Mouse (Mus musculus): ENCODE data around the gene Tbc1d25.
A peak's percentile ranks its signal among the peaks of the same experiment; 100 is the strongest.

The Tbc1d25 gene

GRCm38 (mm10) chrX:8182871-8183540 is 7.0 kb upstream of the Tbc1d25 start:
- no peak for DNase-seq (ENCODE audit: extremely low spot score, low spot score)

- no peak for DNase-seq (ENCODE audit: extremely low spot score, low spot score)
Measured at GRCm38 (mm10) chrX:8179646-8180045, 3.7 kb upstream of the Tbc1d25 start.

GRCm38 (mm10) chrX:8178871-8179270 is 2.9 kb upstream of the Tbc1d25 start:
- no peak for DNase-seq (ENCODE audit: extremely low spot score, low spot score)

GRCm38 (mm10) chrX:8175169-8175503 is 845 bp downstream of the Tbc1d25 start:
- no peak for DNase-seq (ENCODE audit: extremely low spot score, low spot score)

GRCm38 (mm10) chrX:8167716-8168647 is 8.0 kb downstream of the Tbc1d25 start:
- DNase-seq (ENCODE audit: extremely low spot score, low spot score), result no peak

- DNase-seq (ENCODE audit: extremely low spot score, low spot score), result no peak
Measured at GRCm38 (mm10) chrX:8164471-8164870, 11.5 kb downstream of the Tbc1d25 start.

- no peak for DNase-seq (ENCODE audit: extremely low spot score, low spot score)
Measured at GRCm38 (mm10) chrX:8163076-8163475, 12.9 kb downstream of the Tbc1d25 start.

- peak; percentile 79 for DNase-seq (ENCODE audit: extremely low spot score, low spot score)
Measured at GRCm38 (mm10) chrX:8145153-8145991, 30.6 kb downstream of the Tbc1d25 start, which contains the start of gene Rbm3. Rbm3 (minus strand) TSS chrX:8145880.

- DNase-seq (ENCODE audit: extremely low spot score, low spot score), result no peak
Measured at GRCm38 (mm10) chrX:8143750-8144149, 32.2 kb downstream of the Tbc1d25 start.

GRCm38 (mm10) chrX:8142948-8143347 is 33.0 kb downstream of the Tbc1d25 start:
- DNase-seq (ENCODE audit: extremely low spot score, low spot score), result no peak

- no peak for DNase-seq (ENCODE audit: extremely low spot score, low spot score)
Measured at GRCm38 (mm10) chrX:8141058-8141457, 34.9 kb downstream of the Tbc1d25 start.

- DNase-seq (ENCODE audit: extremely low spot score, low spot score), result no peak
Measured at GRCm38 (mm10) chrX:8140446-8140845, 35.5 kb downstream of the Tbc1d25 start.

- DNase-seq (ENCODE audit: extremely low spot score, low spot score), result no peak
Measured at GRCm38 (mm10) chrX:8139480-8139879, 36.5 kb downstream of the Tbc1d25 start.

- DNase-seq (ENCODE audit: extremely low spot score, low spot score), result no peak
Measured at GRCm38 (mm10) chrX:8135886-8136285, 40.1 kb downstream of the Tbc1d25 start.

- DNase-seq (ENCODE audit: extremely low spot score, low spot score), result peak; percentile 86
Measured at GRCm38 (mm10) chrX:8132017-8132976, 43.7 kb downstream of the Tbc1d25 start, which contains the start of gene Wdr13. Wdr13 (minus strand) TSS chrX:8132892.

GRCm38 (mm10) chrX:8131393-8131792 is 44.6 kb downstream of the Tbc1d25 start:
- DNase-seq (ENCODE audit: extremely low spot score, low spot score), result no peak

- no peak for DNase-seq (ENCODE audit: extremely low spot score, low spot score)
Measured at GRCm38 (mm10) chrX:8125235-8125634, 50.7 kb downstream of the Tbc1d25 start.

- DNase-seq (ENCODE audit: extremely low spot score, low spot score), result no peak
Measured at GRCm38 (mm10) chrX:8123821-8124470, 52.0 kb downstream of the Tbc1d25 start.

- no peak for DNase-seq (ENCODE audit: extremely low spot score, low spot score)
Measured at GRCm38 (mm10) chrX:8117264-8117663, 58.7 kb downstream of the Tbc1d25 start.

- no peak for DNase-seq (ENCODE audit: extremely low spot score, low spot score)
Measured at GRCm38 (mm10) chrX:8115275-8115674, 60.7 kb downstream of the Tbc1d25 start.
